Mouse (Mus musculus) T-cell, adult 66 days (primary cell): Measurements from ENCODE around the gene Tmem200c. TPM values are rescaled to one million over a fixed set of nuclear protein-coding genes. Genes with fewer than 3 reads are reported as not detected.

Source experiments
- total RNA-seq, 2 experiments: library from RNA; stranded (reverse); gene quantifications; 3 replicates in 1 of 2; 4 replicates in 1 of 2; pipeline ENCODE4 v1.2.4; 2023

The Tmem200c gene
- not detected for total RNA-seq

GRCm38 (mm10) chr17:68826323-68826722 is at the start of gene Tmem200c:
Gene Tmem200c, plus strand, starts transcription at chr17:68826623.

Other genes with a start within 250 kb of the Tmem200c start
- gene Epb41l3, start 249.1 kb downstream of the Tmem200c start, total RNA-seq = 1 to 10 TPM; 1.1 to 1.4 TPM